Mouse (Mus musculus) olfactory bulb, adult 2 months (tissue): ENCODE measurements around the gene Apopt1. TPM values are rescaled to one million over a fixed set of nuclear protein-coding genes. Genes with fewer than 3 reads are reported as not detected.

Source experiments
- H3K27ac ChIP-seq: fragments of 200-500 bp; 2 replicates; pipeline ENCODE4 v1.5.1; 2012; ENCODE audit warnings: low read depth, low read length; ENCODE audit not compliant: insufficient read depth
- H3K4me1 ChIP-seq: fragments of 200-500 bp; 2 replicates; pipeline ENCODE4 v1.6.1; 2012; ENCODE audit warnings: low read length; ENCODE audit not compliant: control insufficient read depth, insufficient read depth
- H3K4me3 ChIP-seq: fragments of 200-500 bp; 2 replicates; pipeline ENCODE4 v1.5.1; 2012; ENCODE audit warnings: mild to moderate bottlenecking, low read depth, low read length, moderate library complexity; ENCODE audit not compliant: insufficient read depth
- CTCF ChIP-seq: fragments of 200-500 bp; IDR thresholded peaks from 2 replicates; pipeline ENCODE4 v1.5.1; 2012; ENCODE audit warnings: low read depth, mild to moderate bottlenecking, low read length, moderate library complexity; ENCODE audit not compliant: insufficient read depth
- POLR2A ChIP-seq: fragments of 200-500 bp; IDR thresholded peaks from 2 replicates; pipeline ENCODE4 v1.6.1; 2012; ENCODE audit warnings: mild to moderate bottlenecking, low read depth, low read length, moderate library complexity; ENCODE audit not compliant: insufficient read depth
- WGBS: fragments of 180-500 bp; shearing (Covaris S2); methylation state at CpG from one replicate; pipeline ENCODE4 v1.1.7; 2018; 5-methylcytosine and 5-hydroxymethylcytosine counted together
- polyA plus RNA-seq: library from polyadenylated mRNA; stranded (reverse); fragments of >200 nt; gene quantifications from 2 replicates; pipeline ENCODE4 v1.2.4, GENCODE M21; 2012; ENCODE audit warnings: low replicate concordance; ENCODE audit not compliant: missing spikeins, insufficient read depth, insufficient read length

Gene Apopt1
- polyA plus RNA-seq, 1 experiment, result not detected

- Histone ChIP-seq H3K4me3 (no peak overlapping the region), H3K4me1 (peaks cover 22% of the 10 kb centered on the region), H3K27ac (no peak overlapping the region)
- 67% methylated on average over 5 of the region's 5 CpGs for WGBS
- no peak for TF ChIP-seq POLR2A
- TF ChIP-seq CTCF, result no peak
These were observed 43.6 kb downstream of the Apopt1 start for GRCm38 (mm10) chr12:111756698-111757082.

- peak overlapping the region; percentile 92 for H3K27ac ChIP-seq
- peaks cover 28% of the 10 kb centered on the region for H3K4me1 ChIP-seq
- 33% methylated on average over 10 of the region's 10 CpGs for WGBS
- TF ChIP-seq POLR2A (no peak), CTCF (no peak)
- peak overlapping the region; percentile 88 for H3K4me3 ChIP-seq
These were observed 44.7 kb downstream of the Apopt1 start for GRCm38 (mm10) chr12:111757561-111758325.

- H3K4me3 ChIP-seq, result peak within 1 kb of the TSS; percentile 88
- peak; percentile 89 for TF ChIP-seq POLR2A
- TF ChIP-seq CTCF, result no peak
- peaks cover 30% of the 10 kb centered on the region for H3K4me1 ChIP-seq
- under 1% methylated on average over 80 of the region's 85 CpGs for WGBS
- peak within 1 kb of the TSS; percentile 98 for H3K27ac ChIP-seq
These were observed 45.5 kb downstream of the Apopt1 start, which contains the start of gene Klc1 for GRCm38 (mm10) chr12:111758381-111759175. TSS of gene Klc1 (plus strand) at chr12:111758849.

- 2% methylated on average over 35 of the region's 35 CpGs for WGBS
- TF ChIP-seq CTCF (no peak), POLR2A (no peak)
- peaks cover 35% of the 10 kb centered on the region for H3K4me1 ChIP-seq
- H3K4me3 ChIP-seq, result peak overlapping the region; percentile 88
- H3K27ac ChIP-seq, result peak overlapping the region; percentile 98
These were observed 46.4 kb downstream of the Apopt1 start for GRCm38 (mm10) chr12:111759176-111760061.

- Histone ChIP-seq H3K4me1 (peaks cover 36% of the 10 kb centered on the region), H3K27ac (no peak overlapping the region; the same call in 1 of the 2 replicates), H3K4me3 (no peak overlapping the region)
- no peak for TF ChIP-seq POLR2A
- TF ChIP-seq CTCF, result no peak
- WGBS, result 38% methylated on average over 7 of the region's 7 CpGs
These were observed 47.3 kb downstream of the Apopt1 start for GRCm38 (mm10) chr12:111760306-111760908.

- Histone ChIP-seq H3K4me3 (no peak overlapping the region), H3K4me1 (peaks cover 45% of the 10 kb centered on the region), H3K27ac (peak overlapping the region; percentile 43)
- WGBS, result 58% methylated on average over 13 of the region's 13 CpGs
- TF ChIP-seq CTCF (no peak), POLR2A (no peak)
These were observed 49.7 kb downstream of the Apopt1 start for GRCm38 (mm10) chr12:111762620-111763280.

GRCm38 (mm10) chr12:111766313-111767236, 53.5 kb downstream of the Apopt1 start:
- TF ChIP-seq POLR2A (no peak), CTCF (no peak)
- Histone ChIP-seq H3K27ac (peak overlapping the region; percentile 37), H3K4me1 (peaks cover 52% of the 10 kb centered on the region), H3K4me3 (peak overlapping the region; percentile 14; the same call in 1 of the 2 replicates)
- WGBS, result 25% methylated on average over 16 of the region's 16 CpGs
